Mouse (Mus musculus) heart, postnatal 0 days (tissue): ENCODE data around the gene Nmi.

ENCODE experiments used
- CTCF ChIP-seq: IDR thresholded peaks from 2 replicates; pipeline ENCODE4 v1.5.1; 2016; ENCODE audit warnings: antibody characterized with exemption, control low read depth, low read depth
- EP300 ChIP-seq: IDR thresholded peaks from 2 replicates; pipeline ENCODE4 v1.6.1; 2016; ENCODE audit warnings: antibody characterized with exemption, low read depth

- TF ChIP-seq CTCF = no peak
- no peak for TF ChIP-seq EP300
Observed at GRCm38 (mm10) chr2:51905637-51906036, 67.7 kb downstream of the Nmi start.
